Mouse (Mus musculus): ENCODE measurements at regions not wholly inside any gene's neighbourhood (a gene's known extent, or its start where the extent isn't known, plus 50 kb on each side); places are given as distances from the start of the nearest gene placed in this dataset.

GRCm38 (mm10) chr13:25751409-25751777, 481.1 kb upstream of the Nrsn1 start:
- ATAC-seq (ENCODE audit: poor library complexity, severe bottlenecking) = no peak

GRCm38 (mm10) chr13:25750460-25751408, 480.4 kb upstream of the Nrsn1 start:
- no peak for ATAC-seq (ENCODE audit: poor library complexity, severe bottlenecking)

DNA sequence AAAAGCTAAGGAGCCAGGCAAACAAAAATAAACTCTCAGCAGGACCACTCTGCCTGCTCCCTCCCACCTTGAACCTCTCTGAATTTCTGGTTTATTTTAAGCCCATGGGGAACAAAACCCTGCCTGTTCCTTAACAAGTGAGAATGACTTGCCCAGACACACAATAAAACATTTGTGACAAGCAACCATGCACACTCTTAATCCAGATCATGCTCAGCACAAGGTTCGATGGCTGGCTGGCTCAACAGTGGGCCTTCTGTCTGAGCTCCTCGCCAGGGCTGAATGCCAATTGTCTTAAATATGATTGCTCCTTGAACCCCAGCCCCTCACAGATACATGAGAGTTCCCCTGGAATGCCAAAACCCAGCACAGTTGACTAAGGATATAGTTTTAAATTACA, 468.3 kb upstream of the Nrsn1 start:
- no peak for ATAC-seq (ENCODE audit: poor library complexity, severe bottlenecking)

- ATAC-seq (ENCODE audit: poor library complexity, severe bottlenecking) = no peak
These were observed 459.1 kb upstream of the Nrsn1 start for GRCm38 (mm10) chr13:25729327-25729892.

DNA sequence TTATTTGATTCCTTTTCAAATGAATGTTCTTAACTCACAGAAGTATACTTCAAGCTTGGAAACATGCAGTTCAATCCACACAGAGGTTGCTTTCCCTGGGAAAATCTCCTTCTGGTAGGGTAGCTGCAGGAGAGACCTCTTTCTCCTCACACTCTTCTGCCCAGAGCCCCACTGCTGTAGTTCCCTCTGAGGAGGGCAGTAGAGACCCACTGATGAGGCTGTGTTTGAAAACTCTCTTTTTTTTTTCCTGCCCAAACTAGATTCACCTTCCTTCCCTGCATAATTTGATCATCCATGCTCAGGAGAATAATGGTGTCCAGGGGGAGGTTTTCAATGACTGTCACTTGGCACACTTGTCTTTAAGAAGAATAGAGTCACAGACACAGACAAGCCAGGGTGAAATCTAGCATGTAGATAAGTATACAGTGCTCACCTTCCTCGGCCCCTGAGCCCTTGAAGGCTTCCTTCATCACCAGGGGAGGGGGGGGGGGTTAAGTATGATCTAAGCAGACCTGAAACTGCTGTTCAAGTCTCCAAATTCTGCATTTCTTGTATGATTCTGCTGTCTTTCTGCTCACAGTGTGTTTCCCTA, 457.3 kb upstream of the Nrsn1 start:
- ATAC-seq (ENCODE audit: poor library complexity, severe bottlenecking) = no peak

DNA sequence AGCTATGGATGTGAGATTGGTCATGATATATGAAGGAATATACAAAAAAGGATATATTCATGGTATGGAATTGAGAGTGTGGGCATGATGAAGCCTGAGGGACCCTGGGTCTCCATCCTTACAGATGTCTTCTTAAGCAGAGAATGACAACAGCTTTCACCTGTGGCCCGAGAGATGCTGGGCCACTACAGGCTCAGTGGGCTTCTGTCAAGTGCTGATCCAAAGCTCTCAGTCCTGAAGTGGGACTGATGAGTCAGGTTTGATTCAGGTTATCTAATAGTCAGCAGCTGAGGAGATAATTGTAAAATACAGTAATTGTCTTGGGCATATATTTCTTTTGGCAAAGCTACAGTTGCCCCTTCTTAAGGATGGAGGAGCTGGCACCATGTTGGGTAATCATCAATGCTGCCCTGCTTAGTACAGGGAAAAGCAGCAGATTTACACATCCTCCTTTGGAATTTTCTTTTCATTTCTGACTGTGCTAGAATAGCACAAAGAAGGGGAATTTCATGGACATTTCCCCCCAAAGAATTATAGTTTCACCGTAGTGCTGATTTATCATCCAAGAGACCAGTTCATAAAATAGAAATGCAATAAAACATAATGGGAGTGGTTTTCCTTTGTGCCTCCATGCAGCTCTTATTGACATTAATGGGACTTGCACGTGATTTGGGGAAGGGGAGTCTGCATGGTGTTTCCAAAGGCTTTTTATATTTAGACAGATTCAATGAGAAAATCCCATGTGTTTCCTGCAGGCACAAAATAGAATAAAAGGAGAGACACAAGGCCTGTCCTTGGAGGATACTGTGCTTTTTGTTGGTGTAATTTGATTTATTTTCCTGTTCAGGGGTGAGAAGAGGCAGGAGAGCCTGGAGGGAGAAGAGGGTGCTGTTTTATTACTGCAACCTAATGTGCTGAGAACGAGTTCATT, 452.6 kb upstream of the Nrsn1 start:
- ATAC-seq (ENCODE audit: poor library complexity, severe bottlenecking) = no peak

- no peak for ATAC-seq (ENCODE audit: poor library complexity, severe bottlenecking)
These were observed 430.7 kb upstream of the Nrsn1 start for GRCm38 (mm10) chr13:25700965-25701364.

- ATAC-seq (ENCODE audit: poor library complexity, severe bottlenecking) = no peak
These were observed 425.7 kb upstream of the Nrsn1 start for GRCm38 (mm10) chr13:25695956-25696355.

DNA sequence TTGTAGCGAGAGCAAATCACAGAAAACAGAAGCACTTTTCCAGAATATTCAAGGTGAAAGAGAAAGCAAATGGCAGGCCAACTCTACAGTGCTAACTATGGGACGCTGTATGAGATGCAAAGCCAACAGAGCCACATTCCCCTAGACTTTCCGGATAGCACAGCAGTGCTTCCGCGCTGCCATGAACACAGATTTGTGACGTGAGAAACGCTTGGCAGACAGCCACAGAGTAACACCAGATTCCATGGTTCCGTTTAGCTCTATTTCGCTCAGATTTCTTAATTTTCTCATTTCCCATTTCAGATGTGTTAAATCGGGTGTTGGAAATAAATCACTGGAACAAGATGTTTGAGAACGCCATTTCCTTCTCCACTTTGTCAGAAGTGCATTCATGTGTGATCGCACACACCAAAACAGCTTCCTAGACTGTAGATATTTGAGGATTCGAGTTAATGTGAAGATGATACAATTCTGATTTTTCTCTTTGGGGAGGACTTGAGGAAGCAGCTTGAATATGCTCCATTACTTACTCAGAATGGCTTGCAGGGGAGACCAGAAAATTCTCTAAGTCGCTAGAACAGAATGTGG, 424.8 kb upstream of the Nrsn1 start:
- ATAC-seq (ENCODE audit: poor library complexity, severe bottlenecking) = no peak

DNA sequence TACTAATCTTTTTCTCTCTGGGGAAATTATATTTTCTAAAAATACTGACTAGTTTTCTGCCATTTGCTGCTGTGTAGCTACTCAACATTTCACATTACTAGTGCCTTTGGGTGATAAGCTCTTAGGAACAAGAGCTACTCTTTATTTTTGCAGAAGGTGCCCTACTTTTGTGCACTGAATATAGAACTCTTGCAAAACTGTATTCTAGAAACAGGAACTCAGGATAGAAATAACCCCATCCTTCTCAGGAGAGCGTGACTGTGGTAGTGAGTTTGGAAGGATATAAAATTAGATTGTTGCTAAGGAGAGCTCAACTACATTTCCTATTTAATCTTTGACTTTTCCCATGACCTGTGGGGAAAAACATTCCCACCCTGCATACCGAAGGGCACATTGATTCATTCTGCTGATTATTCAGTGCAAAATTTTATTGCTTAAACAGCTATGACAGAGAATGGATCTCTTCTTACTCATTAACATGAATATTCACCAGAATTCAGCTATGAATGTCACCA, 408.0 kb upstream of the Nrsn1 start:
- no peak for ATAC-seq (ENCODE audit: poor library complexity, severe bottlenecking)

DNA sequence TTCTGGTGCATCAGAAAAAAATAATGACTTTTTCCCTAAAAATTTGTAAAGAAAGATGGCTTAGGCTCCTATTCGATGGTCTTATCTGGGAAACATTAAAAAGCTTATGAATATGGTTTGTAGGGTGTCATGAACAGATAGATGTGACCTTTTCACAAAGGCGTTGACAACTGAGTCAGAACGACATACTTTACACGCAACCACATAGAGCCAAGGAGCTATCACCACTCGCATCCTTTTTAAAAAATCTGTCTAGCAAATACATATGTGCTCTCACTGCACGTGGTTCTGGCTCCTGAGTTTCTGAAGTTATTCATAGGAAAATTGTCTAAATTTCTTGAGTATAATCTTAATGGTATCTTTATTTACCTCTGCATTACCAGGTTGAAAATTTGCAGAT, 404.9 kb upstream of the Nrsn1 start:
- ATAC-seq (ENCODE audit: poor library complexity, severe bottlenecking) = no peak

DNA sequence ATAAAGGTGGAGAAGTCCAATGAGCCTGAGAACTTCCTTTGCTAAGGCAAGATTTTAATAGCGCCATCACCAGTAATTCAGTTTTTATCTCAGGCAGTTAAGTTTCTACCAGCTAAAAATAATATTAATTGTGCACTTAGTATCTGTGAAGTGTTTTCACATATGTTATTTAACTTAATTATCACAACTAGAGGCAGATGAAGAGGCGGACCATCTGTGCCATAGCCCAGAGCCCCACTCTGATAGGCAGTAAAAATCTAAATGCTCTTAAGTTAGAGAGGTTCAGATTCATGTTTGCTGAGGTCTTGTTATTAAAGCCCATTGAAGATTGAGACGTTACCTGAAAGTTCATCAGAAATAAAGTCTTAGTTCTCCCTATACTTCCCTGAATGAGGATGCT, 395.7 kb upstream of the Nrsn1 start:
- no peak for ATAC-seq (ENCODE audit: poor library complexity, severe bottlenecking)

GRCm38 (mm10) chr13:25664963-25665606, 394.8 kb upstream of the Nrsn1 start:
- ATAC-seq (ENCODE audit: poor library complexity, severe bottlenecking) = no peak

DNA sequence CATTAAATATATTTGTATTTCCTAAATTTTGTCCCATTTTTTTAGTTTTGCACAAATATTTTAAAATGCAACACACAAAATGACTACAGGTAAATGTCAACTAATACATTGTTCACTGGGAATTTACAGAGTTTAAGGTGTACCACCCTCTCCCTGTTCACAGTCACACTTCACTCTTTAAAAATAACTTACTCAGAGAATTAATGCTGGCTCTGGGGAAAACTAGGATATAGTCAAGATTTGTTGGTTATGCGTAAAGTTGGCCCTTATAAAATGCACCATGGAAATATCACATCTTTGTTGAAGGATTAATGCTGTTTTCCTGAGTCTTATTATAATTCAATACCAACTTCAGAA, 378.1 kb upstream of the Nrsn1 start:
- ATAC-seq (ENCODE audit: poor library complexity, severe bottlenecking) = no peak

DNA sequence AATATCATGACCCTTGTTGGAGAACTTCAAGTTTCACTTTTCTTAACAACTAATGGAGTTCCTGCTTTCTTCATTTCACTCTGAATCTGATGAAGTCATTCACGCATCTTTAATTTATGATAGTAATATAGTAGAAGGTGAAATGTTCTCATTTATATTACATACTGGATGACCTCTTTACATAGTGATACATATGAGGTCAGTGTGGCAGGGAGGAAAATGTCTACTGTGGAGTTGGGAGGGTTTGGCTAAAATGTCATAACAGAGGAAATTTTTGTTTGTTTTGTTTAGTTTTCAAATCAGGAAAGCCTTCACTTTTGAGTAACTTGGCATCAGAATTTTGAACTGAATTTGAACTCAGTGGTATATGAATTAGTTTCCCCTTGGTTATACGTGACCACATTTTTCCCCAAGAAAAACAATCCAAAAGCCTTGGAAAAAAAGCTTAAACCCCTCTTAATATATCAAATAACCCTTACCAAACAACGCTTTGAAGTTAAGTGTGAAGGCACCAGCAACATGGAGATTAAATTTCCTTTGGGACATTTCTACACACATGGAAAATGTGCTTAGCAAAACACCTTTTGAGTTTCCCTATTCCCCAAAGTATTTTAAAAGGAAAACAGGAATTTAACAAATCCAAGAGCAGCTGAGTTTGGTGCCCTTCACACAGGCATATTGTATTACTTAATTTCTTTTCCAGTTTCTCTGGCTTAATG, 377.6 kb upstream of the Nrsn1 start:
- ATAC-seq (ENCODE audit: poor library complexity, severe bottlenecking) = no peak

- ATAC-seq (ENCODE audit: poor library complexity, severe bottlenecking) = no peak
These were observed 369.4 kb upstream of the Nrsn1 start for GRCm38 (mm10) chr13:25639522-25640291.

- no peak for ATAC-seq (ENCODE audit: poor library complexity, severe bottlenecking)
These were observed 359.2 kb upstream of the Nrsn1 start for GRCm38 (mm10) chr13:25629466-25629865.

DNA sequence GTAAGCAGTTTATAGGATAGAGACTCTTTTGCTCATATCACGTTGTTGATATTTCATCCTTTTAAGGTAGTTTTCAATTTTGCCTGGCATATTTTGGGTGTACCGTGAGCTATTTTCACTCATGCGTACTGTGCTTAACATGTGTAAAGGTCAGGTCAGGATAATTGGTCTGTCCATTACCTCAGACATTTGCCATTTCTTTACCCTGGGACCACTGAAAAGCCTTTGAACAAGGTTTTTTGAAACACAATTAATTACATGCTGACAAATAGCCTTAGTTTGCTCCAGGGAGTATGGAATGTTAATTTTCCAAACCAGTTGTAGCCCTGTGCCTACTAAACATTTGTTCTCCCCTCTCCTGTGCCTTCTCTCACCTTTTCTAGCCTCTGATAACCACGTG, 347.3 kb upstream of the Nrsn1 start:
- ATAC-seq (ENCODE audit: poor library complexity, severe bottlenecking) = no peak

DNA sequence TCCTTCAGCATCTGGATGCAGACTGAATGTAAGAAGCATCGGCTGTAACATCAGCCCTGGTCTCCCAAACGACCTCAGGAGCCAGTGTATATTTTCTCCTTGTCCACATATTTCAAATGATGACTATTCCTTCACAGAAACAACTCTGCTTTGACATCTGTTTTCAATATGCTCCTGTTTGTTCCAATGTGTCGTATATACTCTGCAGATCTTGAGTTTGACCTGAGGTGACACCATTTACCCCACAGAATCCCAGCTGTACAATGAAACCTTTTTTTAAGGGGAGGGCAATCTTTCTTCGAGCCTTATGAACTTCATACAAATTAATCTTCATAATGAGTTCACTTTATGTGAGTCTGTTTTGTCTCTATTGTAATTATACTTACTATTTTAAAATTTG, 341.7 kb upstream of the Nrsn1 start:
- ATAC-seq (ENCODE audit: poor library complexity, severe bottlenecking) = no peak
